Mouse (Mus musculus) testis, postnatal 14 days (tissue): ENCODE measurements around the gene Gucy2c.

Experiments used
- DNase-seq: peaks from one replicate; pipeline ENCODE4 v3.0.0; 2021; ENCODE audit warnings: low spot score

The Gucy2c gene

DNA sequence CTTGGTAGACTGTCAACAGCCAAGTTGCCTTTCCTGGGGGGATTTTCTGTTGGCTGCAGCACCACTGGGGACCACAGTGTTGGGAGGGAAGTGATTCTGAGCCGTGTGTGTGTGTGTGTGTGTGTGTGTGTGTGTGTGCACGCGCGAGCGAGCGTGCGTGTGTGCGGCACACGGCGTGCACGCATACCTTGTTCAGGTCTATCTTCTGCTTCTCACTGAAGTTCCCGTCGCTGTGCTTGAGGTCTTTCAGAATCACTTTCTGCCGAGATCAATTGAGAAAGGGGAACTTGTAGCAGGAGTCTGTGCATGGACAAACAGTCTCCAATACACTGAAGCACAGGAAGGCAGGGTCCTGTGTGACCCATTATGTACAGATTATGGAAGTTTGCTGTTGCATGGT is 53.4 kb downstream of the Gucy2c start:
- no peak for DNase-seq

DNA sequence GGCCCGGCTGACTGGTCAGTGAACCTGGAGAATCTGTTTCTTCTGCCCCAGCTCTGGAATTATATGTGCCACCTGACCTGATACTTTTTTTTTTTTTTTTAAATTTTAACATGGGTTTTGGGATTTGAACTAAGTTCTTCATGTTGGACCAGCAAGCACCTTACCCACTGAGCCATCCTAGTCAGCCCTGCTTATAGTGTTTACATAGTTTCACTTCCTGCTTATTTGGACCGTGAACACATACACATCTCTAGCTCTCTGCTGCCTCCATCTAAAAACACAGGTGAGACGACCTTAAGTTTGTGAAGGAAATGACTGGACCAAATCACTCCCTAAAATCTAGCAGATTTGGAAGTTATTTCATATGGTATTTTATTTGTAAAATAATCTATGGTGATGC is 58.4 kb downstream of the Gucy2c start:
- DNase-seq, result no peak

DNA sequence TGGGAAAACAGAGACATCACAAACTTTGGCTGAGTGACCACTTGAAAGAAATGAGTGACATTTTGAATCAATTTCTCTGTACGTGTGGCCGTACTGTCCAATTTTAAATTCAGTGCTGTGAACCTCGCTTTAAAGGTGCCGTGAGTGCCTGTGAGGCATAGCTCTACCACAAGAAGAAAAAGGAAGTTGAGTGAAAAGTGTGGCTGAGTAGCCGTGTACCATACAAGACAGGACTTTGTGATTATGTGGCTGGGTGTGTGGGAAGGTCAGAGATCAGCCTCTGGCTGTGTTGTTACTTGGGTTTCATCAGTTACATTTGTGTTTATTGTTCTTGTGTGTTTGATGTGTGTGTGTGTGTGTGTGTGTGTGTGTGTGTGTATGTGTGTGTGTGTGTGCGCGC is 59.0 kb downstream of the Gucy2c start:
- DNase-seq, result no peak

DNA sequence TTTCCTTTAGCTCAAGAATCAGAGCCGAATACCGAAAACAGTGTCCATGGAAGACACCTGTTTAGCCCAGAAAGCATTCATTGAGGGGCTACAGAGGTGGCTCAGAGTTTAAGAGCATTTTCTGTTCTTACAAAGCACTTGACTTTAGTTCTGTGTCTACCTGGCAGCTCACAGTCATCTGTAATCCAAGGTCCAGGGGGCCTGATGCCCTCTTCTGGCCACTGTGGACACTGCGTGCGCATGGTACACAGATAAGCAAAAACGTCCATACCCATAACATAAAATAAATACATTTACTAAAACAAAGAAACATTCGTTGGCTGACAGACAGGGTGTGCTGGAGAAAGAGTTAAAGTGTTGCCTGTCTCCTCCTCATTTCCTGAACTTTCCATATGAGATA is 59.6 kb downstream of the Gucy2c start:
- DNase-seq, result no peak

DNA sequence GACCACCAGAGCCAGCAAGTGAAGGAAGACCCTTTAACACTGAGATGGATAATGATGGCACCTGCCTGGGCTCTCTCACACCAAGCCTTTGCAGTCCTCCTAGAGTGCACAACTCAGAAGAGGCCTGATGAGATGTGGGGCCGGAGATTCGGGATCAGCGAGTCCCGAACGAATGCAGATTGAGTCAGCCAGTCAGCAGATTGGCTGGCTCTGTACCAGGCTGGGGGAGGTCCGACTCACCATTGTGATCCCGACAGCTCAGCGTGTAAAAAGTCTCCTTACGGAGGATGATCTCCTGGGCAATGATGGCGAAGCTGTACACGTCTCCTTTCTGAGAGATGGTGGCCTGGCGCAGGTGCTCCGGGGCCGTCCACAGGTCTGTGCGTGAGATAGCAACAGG is 61.1 kb downstream of the Gucy2c start:
- DNase-seq, result no peak

DNA sequence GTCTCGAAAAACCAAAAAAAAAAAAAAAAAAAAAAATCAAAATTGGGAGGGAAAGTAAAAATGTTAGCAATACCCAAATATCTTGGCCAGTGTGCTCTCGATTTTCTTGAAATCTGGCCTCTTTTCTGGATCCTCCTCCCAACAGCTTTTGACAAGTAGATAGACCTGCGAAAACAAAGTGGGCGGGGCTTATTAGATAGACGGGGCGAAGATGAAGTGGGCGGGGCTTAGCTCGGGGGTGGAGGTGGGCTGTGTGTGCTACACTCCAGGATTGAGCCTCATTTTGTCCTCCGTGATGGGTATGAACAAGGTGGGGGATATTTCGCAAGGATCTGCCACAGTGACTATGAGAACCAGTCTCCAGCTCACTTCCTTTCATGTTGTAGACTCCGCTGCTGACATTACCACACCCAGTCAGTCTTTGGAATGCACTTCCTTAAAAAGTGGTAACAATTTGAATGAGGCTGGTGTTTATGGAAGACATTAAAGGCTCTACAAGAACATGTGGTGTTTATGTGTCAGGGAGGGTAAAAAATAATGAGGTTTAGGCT is 65.6 kb downstream of the Gucy2c start:
- DNase-seq, result no peak

DNA sequence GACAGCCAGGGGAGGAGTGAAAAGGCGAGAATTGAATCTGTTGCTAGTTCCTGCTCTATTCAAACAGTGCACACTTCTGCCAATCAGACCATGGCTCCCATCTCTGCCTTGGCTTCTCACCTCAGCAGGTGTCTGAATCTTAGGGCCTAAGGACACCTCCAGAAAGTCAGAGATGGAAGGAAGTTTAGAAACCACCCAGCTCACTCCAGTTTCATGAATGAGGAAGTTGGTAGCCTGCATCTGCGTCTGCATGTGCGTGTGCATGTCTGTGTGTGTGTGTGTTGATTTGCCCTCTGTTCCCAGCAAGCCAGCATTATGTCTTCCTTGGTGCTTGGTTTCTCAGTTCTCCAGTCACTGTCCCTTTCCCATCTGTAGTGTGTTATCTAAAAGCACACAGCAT is 67.5 kb downstream of the Gucy2c start:
- DNase-seq, result no peak

DNA sequence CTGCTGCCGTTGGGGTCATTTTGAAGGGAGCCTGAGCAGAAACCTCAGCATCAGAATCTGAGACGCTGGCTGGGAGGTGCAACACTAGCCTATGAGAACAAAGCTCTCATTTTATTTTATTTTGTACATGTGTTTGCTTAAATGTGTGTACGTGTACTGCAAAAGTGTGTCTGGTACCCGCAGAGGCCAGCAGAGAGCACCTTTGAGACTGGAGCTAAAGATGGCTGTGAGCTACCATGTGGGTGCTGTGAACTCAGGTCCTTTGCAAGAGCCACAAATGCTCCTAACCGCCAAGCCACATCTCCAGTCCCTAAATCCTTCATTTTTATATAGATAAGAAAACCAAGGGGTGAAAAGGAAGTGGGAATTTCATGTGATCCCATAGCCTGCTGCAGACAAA is 71.2 kb downstream of the Gucy2c start:
- no peak for DNase-seq

DNA sequence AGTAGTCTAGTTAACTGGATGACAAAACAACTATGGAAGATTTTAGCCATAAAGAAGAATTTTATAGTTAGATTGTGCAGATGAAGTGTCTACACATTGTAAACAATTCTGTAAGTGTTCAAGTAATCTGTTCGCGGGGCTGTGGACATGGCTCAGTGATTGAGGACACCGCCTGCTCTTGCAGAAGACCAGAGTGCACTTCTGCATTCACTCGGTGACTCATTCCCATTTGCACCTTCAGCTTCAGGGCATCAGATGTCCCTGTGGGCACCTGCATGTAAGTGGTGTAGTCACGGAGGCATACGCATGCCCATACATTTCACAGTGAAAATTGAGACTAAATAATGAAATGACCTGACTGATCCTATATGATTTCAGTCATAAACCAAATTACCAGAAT is 73.0 kb downstream of the Gucy2c start:
- DNase-seq, result no peak

DNA sequence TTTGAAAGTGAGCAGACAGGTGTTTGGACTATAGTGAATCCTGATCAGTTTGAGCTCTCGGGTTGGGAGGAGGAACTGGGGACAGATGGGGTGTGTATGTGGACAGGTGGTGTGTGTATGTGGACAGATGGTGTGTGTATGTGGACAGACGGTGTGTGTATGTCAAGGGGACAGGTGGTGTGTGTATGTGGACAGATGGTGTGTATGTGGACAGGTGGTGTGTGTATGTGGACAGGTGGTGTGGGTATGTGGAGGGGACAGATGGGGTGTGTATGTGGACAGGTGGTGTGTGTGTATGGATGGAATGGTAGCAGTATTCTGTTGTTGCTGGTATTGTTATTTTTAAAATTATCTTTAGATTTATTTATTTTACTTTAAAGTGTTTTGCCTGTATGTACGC is 79.7 kb downstream of the Gucy2c start:
- no peak for DNase-seq

DNA sequence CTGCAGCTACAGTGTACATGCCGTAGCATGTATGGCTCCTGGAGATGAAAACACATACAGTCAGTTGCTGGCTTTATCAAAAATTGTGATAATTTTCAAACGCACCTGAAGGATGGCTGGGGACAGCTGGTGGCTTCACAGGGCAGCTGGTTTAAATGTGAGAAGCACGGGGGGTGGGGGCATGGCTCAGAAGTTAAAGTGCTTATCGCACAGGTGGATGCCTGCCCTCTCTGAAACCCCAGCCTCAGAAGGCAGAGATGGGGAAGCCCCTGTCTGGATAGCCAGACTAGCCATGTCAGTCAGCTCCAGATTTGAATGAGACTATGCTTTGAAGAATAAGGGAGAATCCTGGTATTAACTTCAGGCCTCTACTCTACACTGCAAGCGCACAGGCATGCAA is 80.4 kb downstream of the Gucy2c start:
- no peak for DNase-seq

DNA sequence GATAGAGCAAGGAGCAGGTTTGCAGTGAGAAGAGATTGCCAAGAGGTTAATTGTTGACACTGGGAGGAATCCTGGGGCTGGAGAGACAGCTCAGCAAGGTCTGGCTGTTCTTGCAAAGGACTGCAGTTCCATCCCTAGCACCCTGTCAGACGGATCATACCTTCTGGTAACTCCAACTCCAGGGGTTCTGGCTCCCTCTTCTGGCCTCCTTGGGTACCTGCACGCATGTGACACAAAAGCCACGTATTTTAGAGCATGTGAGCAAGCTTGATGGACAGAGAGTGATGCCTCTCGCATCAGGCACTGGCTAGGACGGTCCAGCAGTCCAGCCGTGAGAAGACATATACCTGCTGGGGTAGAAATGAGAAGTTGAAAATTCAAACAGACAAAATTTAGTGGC is 90.3 kb downstream of the Gucy2c start:
- DNase-seq, result no peak

DNA sequence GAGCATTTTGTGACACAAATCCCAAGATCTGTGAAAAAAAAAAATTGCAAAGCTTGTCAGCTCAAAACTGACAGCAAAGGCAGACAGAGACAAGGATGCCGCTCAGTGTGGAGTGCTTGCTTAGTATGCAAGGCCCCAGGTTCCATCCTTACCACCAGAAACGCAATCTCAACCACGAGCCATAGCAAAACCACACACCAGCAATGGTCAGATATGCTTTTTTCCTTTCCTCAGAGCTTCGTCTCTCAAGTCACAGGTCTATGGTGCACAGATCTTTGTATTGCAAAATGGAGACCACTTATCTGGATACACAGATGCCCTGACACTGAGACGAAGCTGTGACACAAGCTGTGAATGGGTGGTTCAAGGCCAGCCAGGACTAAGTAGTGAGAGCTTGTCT is 91.0 kb downstream of the Gucy2c start:
- no peak for DNase-seq

DNA sequence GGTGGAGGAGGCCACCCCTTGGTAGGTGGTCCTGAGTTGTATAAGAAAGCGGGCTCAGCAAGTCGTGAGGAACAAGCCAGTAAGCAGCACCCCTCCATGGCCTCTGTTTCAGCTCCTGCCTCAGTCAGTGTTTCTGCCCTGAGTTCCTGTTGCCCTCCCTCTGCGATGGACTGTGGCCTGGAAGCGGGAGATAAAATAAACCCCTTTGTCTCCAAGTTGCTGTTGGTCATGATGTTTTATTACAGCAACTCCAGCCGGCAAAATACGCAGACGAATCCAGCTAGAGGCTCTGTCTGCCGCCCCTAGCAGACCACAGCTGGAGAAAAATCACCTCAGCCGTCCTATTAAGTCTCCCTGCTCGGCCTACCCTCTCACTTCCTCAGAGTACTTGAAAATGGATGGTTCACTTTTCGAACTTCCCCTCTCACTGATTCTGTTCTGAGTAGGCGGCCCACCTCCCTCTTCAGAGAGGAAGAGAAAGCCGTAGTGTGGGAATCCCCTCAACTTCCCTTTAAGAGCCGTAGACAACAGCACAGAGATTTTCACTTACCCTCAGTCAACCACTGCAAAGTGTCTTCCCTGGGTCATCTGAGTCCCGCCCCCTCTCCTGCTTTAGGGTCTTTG is 91.7 kb downstream of the Gucy2c start:
- no peak for DNase-seq

DNA sequence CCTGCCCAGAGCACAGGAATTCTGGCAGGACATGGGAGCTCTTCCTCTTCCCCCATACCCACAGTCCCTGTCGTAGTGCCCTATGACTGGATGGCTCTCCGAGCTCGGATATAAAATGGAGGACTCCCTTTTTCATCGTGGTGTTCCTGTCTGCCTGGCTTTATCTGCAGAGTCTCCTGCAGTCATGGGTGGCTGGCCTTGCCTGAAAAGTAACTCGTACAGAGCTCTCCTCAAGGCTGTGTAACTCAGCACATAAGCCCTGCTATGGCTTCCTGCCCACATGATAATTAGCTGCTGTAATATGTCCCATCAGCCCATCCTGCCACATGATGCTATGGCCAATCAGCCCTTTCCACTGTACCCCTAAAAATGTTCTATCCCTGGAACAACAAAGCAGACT is 96.1 kb downstream of the Gucy2c start:
- DNase-seq, result no peak

DNA sequence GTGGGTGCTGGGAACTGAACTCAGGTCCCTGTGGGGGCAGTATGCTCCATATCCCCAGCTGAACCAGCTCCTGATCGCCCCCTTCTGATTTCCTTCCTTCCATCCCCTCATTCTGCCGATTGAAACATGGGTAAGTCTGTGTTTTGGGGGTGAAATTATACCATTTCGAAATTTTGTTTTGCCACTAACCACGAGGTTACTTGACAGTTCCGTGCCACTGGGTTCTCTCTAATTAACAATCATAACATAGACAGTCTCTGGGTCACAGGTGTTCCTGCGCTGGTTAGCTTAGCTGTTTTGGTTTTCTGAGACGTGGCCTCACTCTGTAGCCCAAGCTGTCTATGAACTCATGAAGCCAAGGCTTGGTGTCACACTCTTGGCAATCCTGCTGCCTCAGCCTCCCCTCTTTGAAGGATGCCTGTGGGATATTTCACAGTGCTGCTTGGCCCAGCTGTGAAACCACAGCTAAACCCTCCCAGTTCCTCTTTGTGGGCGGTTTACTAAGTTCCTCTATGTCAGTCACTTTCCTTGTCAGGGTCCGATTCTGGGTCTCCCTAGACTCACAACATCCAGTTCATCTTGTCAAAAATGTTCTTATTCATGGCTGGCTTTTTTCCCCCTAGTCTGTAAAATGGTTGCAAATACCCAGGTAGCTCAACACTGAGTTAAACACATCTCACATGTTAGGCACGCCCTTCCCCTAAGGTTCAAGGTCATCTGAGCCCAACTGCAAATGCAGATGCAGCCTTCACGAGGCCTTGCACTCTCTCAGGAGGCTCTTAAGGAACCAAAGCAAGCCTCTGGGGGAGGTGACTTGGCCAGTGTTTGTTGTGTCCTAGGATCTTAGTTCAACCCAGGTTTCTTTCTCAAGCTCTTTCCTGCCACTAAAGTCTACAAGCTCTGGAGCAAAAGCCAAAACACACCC is 97.9 kb downstream of the Gucy2c start:
- no peak for DNase-seq

DNA sequence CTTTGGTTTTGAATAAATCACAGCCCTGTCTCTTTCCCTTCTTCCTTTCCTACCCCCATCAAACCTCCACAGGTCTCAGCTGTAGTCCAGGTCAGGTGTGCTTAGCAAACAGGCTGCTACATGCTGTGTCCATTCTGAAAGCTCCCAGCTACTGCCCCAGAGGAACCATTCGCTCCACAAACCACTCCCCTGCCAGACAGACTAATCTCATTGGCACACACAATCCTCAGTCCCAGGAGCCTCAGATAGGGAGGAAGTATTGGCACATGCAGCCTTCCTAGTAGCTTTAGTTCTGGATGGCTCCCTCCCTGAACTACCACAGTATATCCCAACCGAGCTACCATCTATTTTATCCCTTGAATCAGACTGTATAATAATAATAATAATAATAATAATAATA is 102.2 kb downstream of the Gucy2c start:
- DNase-seq, result no peak

DNA sequence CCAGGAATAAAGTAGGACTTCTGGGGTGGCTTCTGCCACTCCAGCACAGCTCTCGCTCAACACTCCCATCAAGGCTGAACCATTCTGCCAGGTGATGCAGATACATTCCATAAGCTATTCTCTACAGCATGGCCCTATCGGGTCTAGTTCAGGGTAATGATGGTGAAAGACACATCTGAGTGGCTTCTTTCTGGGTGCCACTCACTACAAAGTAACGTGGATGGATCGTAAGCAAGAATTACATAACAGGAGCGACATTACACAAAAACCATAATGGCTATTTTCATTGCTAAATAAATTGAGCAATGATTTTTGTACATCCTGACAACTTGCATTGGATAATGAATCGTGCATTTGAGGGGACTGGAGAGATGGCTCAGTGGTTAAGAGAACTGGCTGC is 106.6 kb downstream of the Gucy2c start:
- DNase-seq, result no peak

DNA sequence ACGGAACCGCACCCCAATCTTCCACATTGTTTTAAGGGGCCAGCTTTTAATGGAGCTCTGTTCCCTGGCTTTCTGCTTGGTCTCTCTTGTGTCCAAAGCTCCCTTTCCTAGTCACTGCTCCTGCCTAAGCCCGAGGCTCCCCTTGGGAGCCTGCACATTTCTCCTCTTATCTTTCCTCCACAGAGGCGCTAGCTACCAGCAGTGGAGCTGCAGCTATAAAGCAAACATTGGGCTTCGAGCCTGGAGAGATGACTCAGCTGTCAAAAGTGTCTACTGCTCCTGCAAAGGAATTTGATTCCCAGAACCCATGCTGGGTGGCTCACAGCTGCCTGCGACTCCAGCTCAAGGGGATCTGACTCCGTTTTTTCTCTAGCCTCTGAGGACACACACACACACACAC is 109.1 kb downstream of the Gucy2c start:
- DNase-seq, result no peak

DNA sequence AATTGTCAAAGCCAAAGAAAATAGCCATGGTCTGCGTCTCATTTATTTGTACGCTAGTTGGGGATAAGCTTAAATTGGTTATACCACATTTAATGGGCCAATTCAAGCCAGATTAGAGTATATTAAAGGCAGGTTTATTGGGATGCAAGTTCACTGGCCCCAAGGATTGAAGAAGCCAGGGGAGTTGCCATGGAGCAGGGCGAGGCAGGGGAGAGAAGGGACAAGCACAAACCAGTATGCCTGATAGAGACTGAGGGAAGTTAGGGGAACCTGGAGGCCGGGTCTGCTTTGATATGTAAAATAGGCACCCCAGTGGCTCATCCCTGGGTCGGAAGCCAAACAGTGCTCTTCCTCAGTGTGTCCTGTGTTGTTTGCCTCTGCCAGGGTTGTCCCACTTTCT is 112.3 kb downstream of the Gucy2c start:
- no peak for DNase-seq

DNA sequence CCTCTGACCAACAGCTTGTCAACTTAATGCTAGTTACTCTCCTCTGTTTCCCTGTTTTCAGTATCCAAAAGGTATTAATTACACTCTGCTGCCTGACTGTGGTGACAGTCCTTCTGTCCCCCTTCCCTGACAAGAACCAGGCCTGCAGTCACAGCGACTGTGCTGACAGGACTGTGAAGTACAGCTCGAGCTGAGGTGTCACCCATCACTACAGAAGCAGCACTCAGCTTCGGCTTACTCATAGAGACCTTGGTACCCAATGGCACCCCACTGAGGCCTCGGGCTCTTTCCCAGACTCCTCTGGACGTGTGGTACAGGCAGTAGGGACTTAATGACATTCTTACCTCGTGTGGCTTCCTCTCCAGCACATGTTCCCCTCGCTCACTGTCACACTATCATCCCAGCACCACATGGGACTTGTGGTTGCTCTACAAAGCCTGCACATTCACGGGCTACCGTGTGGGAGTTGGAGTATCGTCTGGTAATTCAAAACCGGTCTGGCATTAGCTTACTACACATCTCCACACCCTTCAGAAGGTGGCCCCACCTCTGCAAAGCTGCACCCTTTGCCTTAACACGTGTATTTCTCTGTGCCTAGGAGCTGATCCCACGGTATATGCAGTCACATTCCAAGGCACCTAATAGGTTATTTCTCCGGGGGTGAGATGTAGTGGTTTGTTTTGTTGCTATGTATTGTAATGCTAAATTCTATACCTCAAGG is 113.1 kb downstream of the Gucy2c start:
- DNase-seq, result peak; percentile 15

DNA sequence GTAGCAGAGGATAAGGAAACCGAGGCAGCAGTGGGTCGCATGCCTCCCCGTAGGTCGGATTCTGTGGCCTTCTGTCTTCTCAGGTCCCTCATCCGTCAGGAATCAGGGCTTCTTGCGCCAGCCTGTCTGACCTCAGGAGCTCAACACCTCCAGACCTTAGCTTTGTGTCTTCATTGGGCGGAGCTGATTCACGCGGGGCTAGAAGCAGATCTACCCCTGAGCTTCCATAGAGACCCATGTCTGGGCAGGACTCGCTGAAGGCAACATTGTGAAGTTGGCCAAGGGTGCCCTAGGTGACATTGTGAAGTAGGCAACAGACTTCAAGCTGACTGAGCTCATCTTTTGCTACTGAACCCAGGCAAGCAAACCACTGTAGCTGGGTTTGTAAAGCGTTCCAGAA is 119.5 kb downstream of the Gucy2c start:
- no peak for DNase-seq

DNA sequence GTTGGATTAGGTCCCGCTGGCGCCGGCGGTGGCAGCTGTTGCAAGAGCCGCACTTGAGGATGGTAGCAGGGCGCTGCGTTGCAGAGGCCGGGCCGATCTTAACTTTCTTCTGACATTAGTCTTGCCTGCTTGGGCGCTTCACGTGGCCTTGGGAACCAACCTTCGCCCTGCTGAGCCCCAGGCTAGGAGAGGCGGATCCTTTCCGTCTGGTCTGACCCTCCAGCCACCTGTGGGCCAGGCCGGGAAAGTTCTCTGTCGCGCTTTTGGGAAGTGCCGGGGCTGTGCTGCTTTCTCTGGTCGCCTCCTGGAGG is 119.9 kb downstream of the Gucy2c start, which contains the start of gene Plbd1:
Gene Plbd1 (minus strand): TSS at position 223 of the 311 bp plus-strand sequence.
- peak; percentile 34 for DNase-seq
